Mouse (Mus musculus): ENCODE data around the gene Stambpl1. TPM values are rescaled to one million over a fixed set of nuclear protein-coding genes. Genes with fewer than 3 reads are reported as not detected.

Gene Stambpl1
- polyA plus RNA-seq, 1 experiment from 2014 or later, result 5.9 TPM

- no peak overlapping the region for H3K27ac ChIP-seq
- H3K27me3 ChIP-seq, result no peaks in the 10 kb centered on the region
- H3K36me3 ChIP-seq, result no peaks in the 10 kb centered on the region
- no peak overlapping the region for H3K4me2 ChIP-seq (replicated peaks)
- ATAC-seq, result no peak
- no peaks in the 10 kb centered on the region for H3K9me3 ChIP-seq
- no peaks in the 10 kb centered on the region; the same call in 1 of the 2 replicates for H3K4me1 ChIP-seq (replicated peaks)
- no peak overlapping the region for H3K9ac ChIP-seq (replicated peaks)
- H3K4me3 ChIP-seq (replicated peaks), result no peak overlapping the region
- WGBS, result 87% methylated on average over 5 of the region's 5 CpGs
These were observed 27.4 kb downstream of the Stambpl1 start for GRCm38 (mm10) chr19:34219260-34219968.

GRCm38 (mm10) chr19:34220732-34221380 is 28.8 kb downstream of the Stambpl1 start:
- no peaks in the 10 kb centered on the region for H3K27me3 ChIP-seq
- H3K27ac ChIP-seq, result no peak overlapping the region
- 78% methylated on average over 3 of the region's 3 CpGs for WGBS
- no peak overlapping the region for H3K9ac ChIP-seq (replicated peaks)
- no peaks in the 10 kb centered on the region; the same call in 1 of the 2 replicates for H3K4me1 ChIP-seq (replicated peaks)
- ATAC-seq, result no peak
- no peak overlapping the region for H3K4me2 ChIP-seq (replicated peaks)
- H3K9me3 ChIP-seq, result no peaks in the 10 kb centered on the region
- no peaks in the 10 kb centered on the region for H3K36me3 ChIP-seq
- no peak overlapping the region for H3K4me3 ChIP-seq (replicated peaks)

- ATAC-seq, result no peak
- Histone ChIP-seq H3K27me3 (no peaks in the 10 kb centered on the region), H3K4me1 (replicated peaks) (no peaks in the 10 kb centered on the region), H3K9ac (replicated peaks) (no peak overlapping the region), H3K9me3 (no peaks in the 10 kb centered on the region), H3K4me2 (replicated peaks) (no peak overlapping the region), H3K4me3 (replicated peaks) (no peak overlapping the region), H3K27ac (no peak overlapping the region), H3K36me3 (no peaks in the 10 kb centered on the region)
- 91% methylated on average over 3 of the region's 3 CpGs for WGBS
These were observed 30.8 kb downstream of the Stambpl1 start for GRCm38 (mm10) chr19:34222805-34223204.

GRCm38 (mm10) chr19:34231596-34231995 is 39.6 kb downstream of the Stambpl1 start:
- 74% methylated on average over 7 of the region's 7 CpGs for WGBS
- no peaks in the 10 kb centered on the region for H3K4me1 ChIP-seq (replicated peaks)

GRCm38 (mm10) chr19:34232326-34232725 is 40.3 kb downstream of the Stambpl1 start:
- H3K9me3 ChIP-seq, result no peaks in the 10 kb centered on the region
- no peaks in the 10 kb centered on the region for H3K27me3 ChIP-seq
- WGBS, result 40% methylated on average over 5 of the region's 5 CpGs
- no peaks in the 10 kb centered on the region for H3K4me1 ChIP-seq (replicated peaks)
- H3K27ac ChIP-seq, result no peak overlapping the region
- no peak overlapping the region for H3K4me3 ChIP-seq (replicated peaks)
- H3K36me3 ChIP-seq, result no peaks in the 10 kb centered on the region
- no peak for ATAC-seq
- H3K9ac ChIP-seq (replicated peaks), result no peak overlapping the region
- no peak overlapping the region for H3K4me2 ChIP-seq (replicated peaks)

More at GRCm38 (mm10) chr19:34231596-34231995, 39.6 kb downstream of the Stambpl1 start:
- Histone ChIP-seq H3K9ac (replicated peaks) (no peak overlapping the region), H3K36me3 (no peaks in the 10 kb centered on the region), H3K4me3 (replicated peaks) (no peak overlapping the region), H3K9me3 (no peaks in the 10 kb centered on the region), H3K27ac (no peak overlapping the region), H3K4me2 (replicated peaks) (no peak overlapping the region), H3K27me3 (no peaks in the 10 kb centered on the region)
- ATAC-seq, result no peak

GRCm38 (mm10) chr19:34233944-34234343 is 41.9 kb downstream of the Stambpl1 start:
- WGBS, result 94% methylated on average over 14 of the region's 14 CpGs
- H3K9ac ChIP-seq (replicated peaks), result no peak overlapping the region
- no peak for ATAC-seq

GRCm38 (mm10) chr19:34236049-34236448 is 44.0 kb downstream of the Stambpl1 start:
- H3K27ac ChIP-seq, result no peak overlapping the region
- no peaks in the 10 kb centered on the region for H3K9me3 ChIP-seq
- H3K36me3 ChIP-seq, result no peaks in the 10 kb centered on the region
- no peak overlapping the region for H3K4me2 ChIP-seq (replicated peaks)
- no peak overlapping the region for H3K4me3 ChIP-seq (replicated peaks)
- H3K4me1 ChIP-seq (replicated peaks), result no peaks in the 10 kb centered on the region
- no peaks in the 10 kb centered on the region for H3K27me3 ChIP-seq
- no peak for ATAC-seq
- WGBS, result 95% methylated on average over 3 of the region's 3 CpGs
- no peak overlapping the region for H3K9ac ChIP-seq (replicated peaks)

More at GRCm38 (mm10) chr19:34233944-34234343, 41.9 kb downstream of the Stambpl1 start:
- H3K4me2 ChIP-seq (replicated peaks), result no peak overlapping the region
- no peaks in the 10 kb centered on the region for H3K4me1 ChIP-seq (replicated peaks)
- no peaks in the 10 kb centered on the region for H3K36me3 ChIP-seq
- H3K4me3 ChIP-seq (replicated peaks), result no peak overlapping the region
- no peaks in the 10 kb centered on the region for H3K9me3 ChIP-seq
- H3K27ac ChIP-seq, result no peak overlapping the region
- H3K27me3 ChIP-seq, result no peaks in the 10 kb centered on the region

GRCm38 (mm10) chr19:34237746-34238145 is 45.7 kb downstream of the Stambpl1 start:
- WGBS, result 94% methylated on average over 2 of the region's 2 CpGs
- no peak for ATAC-seq
- H3K27me3 ChIP-seq, result no peaks in the 10 kb centered on the region

GRCm38 (mm10) chr19:34240273-34241039 is 48.4 kb downstream of the Stambpl1 start:
- no peak for ATAC-seq
- Histone ChIP-seq H3K27ac (no peak overlapping the region), H3K36me3 (no peaks in the 10 kb centered on the region), H3K27me3 (no peaks in the 10 kb centered on the region), H3K4me2 (replicated peaks) (no peak overlapping the region), H3K4me3 (replicated peaks) (no peak overlapping the region), H3K4me1 (replicated peaks) (no peaks in the 10 kb centered on the region), H3K9ac (replicated peaks) (no peak overlapping the region), H3K9me3 (no peaks in the 10 kb centered on the region)
- WGBS, result 95% methylated on average over 5 of the region's 5 CpGs

More at GRCm38 (mm10) chr19:34237746-34238145, 45.7 kb downstream of the Stambpl1 start:
- H3K36me3 ChIP-seq, result no peaks in the 10 kb centered on the region
- H3K9me3 ChIP-seq, result no peaks in the 10 kb centered on the region
- H3K4me1 ChIP-seq (replicated peaks), result no peaks in the 10 kb centered on the region
- H3K4me2 ChIP-seq (replicated peaks), result no peak overlapping the region
- H3K27ac ChIP-seq, result no peak overlapping the region
- no peak overlapping the region for H3K4me3 ChIP-seq (replicated peaks)
- no peak overlapping the region for H3K9ac ChIP-seq (replicated peaks)

GRCm38 (mm10) chr19:34241247-34241915 is 49.4 kb downstream of the Stambpl1 start:
- no peak for ATAC-seq
- no peak overlapping the region for H3K4me3 ChIP-seq (replicated peaks)
- H3K9ac ChIP-seq (replicated peaks), result no peak overlapping the region
- H3K9me3 ChIP-seq, result no peaks in the 10 kb centered on the region
- H3K4me1 ChIP-seq (replicated peaks), result no peaks in the 10 kb centered on the region
- no peak overlapping the region for H3K27ac ChIP-seq
- no peaks in the 10 kb centered on the region for H3K36me3 ChIP-seq
- no peaks in the 10 kb centered on the region for H3K27me3 ChIP-seq
- WGBS, result 66% methylated on average over 15 of the region's 15 CpGs
- H3K4me2 ChIP-seq (replicated peaks), result no peak overlapping the region

GRCm38 (mm10) chr19:34242925-34243324 is 50.9 kb downstream of the Stambpl1 start:
- no peak overlapping the region for H3K4me2 ChIP-seq (replicated peaks)

More at GRCm38 (mm10) chr19:34242925-34243324, 50.9 kb downstream of the Stambpl1 start:
- H3K9me3 ChIP-seq, result no peaks in the 10 kb centered on the region
- H3K27me3 ChIP-seq, result no peaks in the 10 kb centered on the region
- H3K4me3 ChIP-seq (replicated peaks), result no peak overlapping the region
- H3K27ac ChIP-seq, result no peak overlapping the region
- no peaks in the 10 kb centered on the region for H3K4me1 ChIP-seq (replicated peaks)
- no peak overlapping the region for H3K9ac ChIP-seq (replicated peaks)
- ATAC-seq, result no peak
- no peaks in the 10 kb centered on the region for H3K36me3 ChIP-seq
